Mouse (Mus musculus) left cerebral cortex, adult 8-10 months (tissue): ENCODE measurements around the gene Vmn2r54. TPM values are rescaled to one million over a fixed set of nuclear protein-coding genes. Genes with fewer than 3 reads are reported as not detected.
"Not testable (repeated sequence)": the region's sequence is repeated elsewhere in the genome, so short reads cannot be mapped to it uniquely, and the experiment has no call there.

Experiments used
- DNase-seq, 2 experiments: peaks; one replicate each; pipeline ENCODE4 v3.0.0; 2022; ENCODE audit warnings: low spot score in 2 of 2
- total RNA-seq, 4 experiments: library from RNA; stranded (reverse); gene quantifications; 2 replicates each; pipeline ENCODE4 v1.2.4; 2022

Gene Vmn2r54
- not detected for total RNA-seq

DNA sequence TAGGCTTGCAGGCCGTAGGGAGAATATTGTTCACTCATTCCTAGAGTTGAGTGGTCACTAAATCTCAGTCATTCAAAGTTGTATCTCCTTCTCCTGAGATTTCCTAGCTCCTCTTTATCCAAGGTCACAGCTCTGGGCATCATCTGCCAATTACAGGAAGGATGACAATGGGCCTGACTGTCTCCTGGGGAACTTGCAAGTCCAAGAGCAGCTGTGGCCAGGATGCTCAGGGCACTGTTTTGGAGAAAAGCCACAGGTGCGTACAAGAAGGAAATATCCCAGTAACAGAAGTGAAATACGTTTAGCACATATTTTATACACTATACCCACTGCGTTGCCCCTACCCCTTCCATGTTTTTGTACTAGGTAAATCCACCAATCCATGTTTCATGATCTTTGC, at the start of gene Vmn2r54:
TSS of gene Vmn2r54 (minus strand) at position 101 of the 400 bp plus-strand sequence.
- not testable (repeated sequence) for DNase-seq

DNA sequence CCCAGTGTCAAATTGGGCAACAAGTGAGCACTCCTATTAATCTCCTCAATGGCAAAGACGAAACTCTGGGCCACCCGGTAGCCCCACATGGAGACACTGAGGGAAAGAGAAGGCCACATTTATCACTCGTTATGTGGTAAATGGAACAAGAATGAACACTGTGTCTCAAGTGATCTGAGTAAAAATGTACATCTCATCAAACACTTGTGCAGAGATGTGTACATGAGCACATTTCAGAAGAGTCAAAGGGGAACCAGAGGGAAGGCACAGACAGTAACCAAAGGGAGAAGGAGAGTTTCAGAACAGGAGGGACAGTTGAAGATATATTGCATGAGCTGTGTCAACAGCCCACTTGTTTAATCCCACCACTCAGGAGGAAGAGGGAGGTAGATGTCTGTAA, 44.8 kb upstream of the Vmn2r54 start, which contains the start of gene Vmn2r55:
TSS of gene Vmn2r55 (minus strand) at position 101 of the 400 bp plus-strand sequence.
- DNase-seq, result not testable (repeated sequence)

- no peak for DNase-seq
Measured at GRCm38 (mm10) chr7:12608688-12609087, 31.4 kb downstream of the Vmn2r54 start, which contains the start of gene Vmn2r53. Gene Vmn2r53 (minus strand): TSS chr7:12608788.

Other genes starting within 250 kb of the Vmn2r54 start
- 10 to 100 TPM in 2 of 4 experiments, 1 to 10 TPM in 2; 8.3 to 10.3 (median 9.9) TPM for gene Zfp551, start 217.6 kb downstream of the Vmn2r54 start, total RNA-seq
- gene Zfp606, start 162.0 kb downstream of the Vmn2r54 start, total RNA-seq, result 10 to 100 TPM; 12.3 to 15.9 (median 14.7) TPM
- not detected for gene 2900092C05Rik, start 127.8 kb downstream of the Vmn2r54 start, total RNA-seq
- under 1 TPM; 0.06 to 0.16 (median 0.08) TPM for gene Vmn2r53, start 31.5 kb downstream of the Vmn2r54 start, total RNA-seq
- not detected for gene Vmn2r55, start 44.7 kb upstream of the Vmn2r54 start, total RNA-seq
- under 1 TPM; 0.06 to 0.14 (median 0.08) TPM for gene Vmn2r56, start 94.7 kb upstream of the Vmn2r54 start, total RNA-seq
- 10 to 100 TPM; 21.9 to 27.0 (median 22.9) TPM for gene Zscan18, start 163.3 kb upstream of the Vmn2r54 start, total RNA-seq
- gene Zfp329, start 178.5 kb upstream of the Vmn2r54 start, total RNA-seq, result 10 to 100 TPM; 17.4 to 25.3 (median 19.4) TPM
- gene Zfp110, start 194.4 kb upstream of the Vmn2r54 start, total RNA-seq, result 10 to 100 TPM; 13.5 to 18.4 (median 14.9) TPM
- gene Zfp128, start 240.9 kb upstream of the Vmn2r54 start, total RNA-seq, result 1 to 10 TPM; 7.2 to 8.7 (median 7.8) TPM